Mouse (Mus musculus): ENCODE measurements at regions not wholly inside any gene's neighbourhood (a gene's known extent, or its start where the extent isn't known, plus 50 kb on each side); places are given as distances from the start of the nearest gene placed in this dataset.

- Histone ChIP-seq H3K79me2 (ENCODE audit: control insufficient read depth, insufficient read depth, low read length) (no peaks in the 10 kb centered on the region), H3K4me1 (ENCODE audit: control insufficient read depth, insufficient read depth, low read length) (no peaks in the 10 kb centered on the region), H3K4me3 (ENCODE audit: insufficient read depth, low read depth, low read length) (no peak overlapping the region), H3K27me3 (ENCODE audit: control insufficient read depth, insufficient read depth, low read length) (peaks cover 3% of the 10 kb centered on the region; the same call in 1 of the 2 replicates), H3K27ac (replicated peaks; ENCODE audit: insufficient read depth, low read depth, low read length) (no peak overlapping the region), H3K36me3 (ENCODE audit: control insufficient read depth, insufficient read depth, low read length) (no peaks in the 10 kb centered on the region), H3K9ac (ENCODE audit: low read depth, low read length) (no peak overlapping the region)
- DNase-seq (ENCODE audit: extremely low read depth, low read depth, low spot score), result no peak
- no peak for TF ChIP-seq CTCF (IDR thresholded peaks at IDR 0.05; ENCODE audit: low read depth, low read length)
- TF ChIP-seq POLR2A (IDR thresholded peaks at IDR 0.05; ENCODE audit: extremely low read depth, insufficient read depth, low read length), result no peak
- WGBS, result 22% methylated on average over 36 of the region's 36 CpGs
Observed at GRCm38 (mm10) chr12:118529428-118530361, 228.5 kb upstream of the Sp4 start.

DNA sequence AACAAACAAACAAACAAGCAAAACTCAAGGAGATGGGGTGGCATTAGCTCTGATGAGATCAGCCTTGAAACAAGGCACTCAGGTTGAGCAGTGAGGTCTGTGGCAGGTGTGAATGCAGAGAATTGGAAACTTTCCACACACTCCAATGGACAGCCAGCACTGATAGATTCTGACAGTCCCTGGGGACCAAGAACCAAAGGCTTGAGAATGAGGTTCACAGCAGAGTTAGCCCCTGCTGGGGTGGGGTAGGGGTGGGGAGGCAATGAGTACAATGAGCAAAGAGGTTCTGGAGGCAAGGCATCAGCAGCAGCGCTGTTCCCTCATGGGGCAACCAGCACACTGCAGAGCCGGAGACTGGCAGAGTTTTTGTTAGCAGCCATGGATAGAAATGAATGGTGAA lies 220.5 kb upstream of the Sp4 start:
- H3K36me3 ChIP-seq (ENCODE audit: control insufficient read depth, insufficient read depth, low read length), result no peaks in the 10 kb centered on the region
- no peak overlapping the region for H3K27ac ChIP-seq (replicated peaks; ENCODE audit: insufficient read depth, low read depth, low read length)
- H3K9ac ChIP-seq (ENCODE audit: low read depth, low read length), result no peak overlapping the region
- WGBS, result 87% methylated on average over 2 of the region's 2 CpGs
- no peaks in the 10 kb centered on the region for H3K4me1 ChIP-seq (ENCODE audit: control insufficient read depth, insufficient read depth, low read length)
- no peaks in the 10 kb centered on the region for H3K79me2 ChIP-seq (ENCODE audit: control insufficient read depth, insufficient read depth, low read length)
- no peaks in the 10 kb centered on the region for H3K27me3 ChIP-seq (ENCODE audit: control insufficient read depth, insufficient read depth, low read length)
- TF ChIP-seq CTCF (IDR thresholded peaks at IDR 0.05; ENCODE audit: low read depth, low read length) (no peak), POLR2A (IDR thresholded peaks at IDR 0.05; ENCODE audit: extremely low read depth, insufficient read depth, low read length) (no peak)
- DNase-seq (ENCODE audit: extremely low read depth, low read depth, low spot score), result no peak
- H3K4me3 ChIP-seq (ENCODE audit: insufficient read depth, low read depth, low read length), result no peak overlapping the region

GRCm38 (mm10) chr12:118521329-118521728 lies 220.1 kb upstream of the Sp4 start:
- DNase-seq (ENCODE audit: extremely low read depth, low read depth, low spot score), result no peak
- no peaks in the 10 kb centered on the region for H3K27me3 ChIP-seq (ENCODE audit: control insufficient read depth, insufficient read depth, low read length)
- H3K4me1 ChIP-seq (ENCODE audit: control insufficient read depth, insufficient read depth, low read length), result no peaks in the 10 kb centered on the region
- WGBS, result 91% methylated on average over 1 of the region's 1 CpGs
- TF ChIP-seq CTCF (IDR thresholded peaks at IDR 0.05; ENCODE audit: low read depth, low read length) (no peak), POLR2A (IDR thresholded peaks at IDR 0.05; ENCODE audit: extremely low read depth, insufficient read depth, low read length) (no peak)
- H3K4me3 ChIP-seq (ENCODE audit: insufficient read depth, low read depth, low read length), result no peak overlapping the region
- H3K27ac ChIP-seq (replicated peaks; ENCODE audit: insufficient read depth, low read depth, low read length), result no peak overlapping the region
- no peaks in the 10 kb centered on the region for H3K79me2 ChIP-seq (ENCODE audit: control insufficient read depth, insufficient read depth, low read length)
- H3K9ac ChIP-seq (ENCODE audit: low read depth, low read length), result no peak overlapping the region
- H3K36me3 ChIP-seq (ENCODE audit: control insufficient read depth, insufficient read depth, low read length), result no peaks in the 10 kb centered on the region

DNA sequence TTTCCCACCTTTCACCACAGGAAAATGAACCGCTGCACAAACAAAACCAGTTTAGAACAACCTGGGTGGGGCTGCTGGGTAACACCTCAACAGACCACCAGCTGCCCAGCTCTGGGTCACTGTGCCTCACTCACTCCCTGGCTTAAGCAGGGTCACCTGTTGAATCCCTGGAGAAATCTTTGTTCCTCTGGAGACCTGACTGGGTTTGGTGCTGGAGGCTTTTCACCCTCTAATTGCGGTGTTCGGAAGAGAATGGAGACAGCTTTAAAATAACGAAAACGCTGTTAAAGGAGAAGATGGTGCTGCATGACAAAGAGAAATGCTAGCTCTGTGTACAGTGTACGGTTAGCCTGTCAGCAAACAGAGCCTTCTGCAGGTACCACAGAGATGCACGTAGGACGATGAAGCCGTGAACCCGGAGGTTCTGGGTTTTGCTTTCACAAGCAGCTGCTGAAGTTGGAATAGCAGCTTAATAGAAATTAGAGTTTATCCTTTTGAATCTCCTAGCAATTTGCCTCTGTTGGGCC lies 218.6 kb upstream of the Sp4 start:
- H3K27me3 ChIP-seq (ENCODE audit: control insufficient read depth, insufficient read depth, low read length), result no peaks in the 10 kb centered on the region
- no peaks in the 10 kb centered on the region for H3K36me3 ChIP-seq (ENCODE audit: control insufficient read depth, insufficient read depth, low read length)
- H3K4me3 ChIP-seq (ENCODE audit: insufficient read depth, low read depth, low read length), result no peak overlapping the region
- no peak for TF ChIP-seq POLR2A (IDR thresholded peaks at IDR 0.05; ENCODE audit: extremely low read depth, insufficient read depth, low read length)
- no peak for TF ChIP-seq CTCF (IDR thresholded peaks at IDR 0.05; ENCODE audit: low read depth, low read length)
- H3K79me2 ChIP-seq (ENCODE audit: control insufficient read depth, insufficient read depth, low read length), result no peaks in the 10 kb centered on the region
- H3K4me1 ChIP-seq (ENCODE audit: control insufficient read depth, insufficient read depth, low read length), result no peaks in the 10 kb centered on the region
- H3K27ac ChIP-seq (replicated peaks; ENCODE audit: insufficient read depth, low read depth, low read length), result no peak overlapping the region
- 55% methylated on average over 10 of the region's 10 CpGs for WGBS
- DNase-seq (ENCODE audit: extremely low read depth, low read depth, low spot score), result no peak
- no peak overlapping the region for H3K9ac ChIP-seq (ENCODE audit: low read depth, low read length)

- no peak for DNase-seq (ENCODE audit: extremely low read depth, low read depth, low spot score)
- H3K27ac ChIP-seq (replicated peaks; ENCODE audit: insufficient read depth, low read depth, low read length), result no peak overlapping the region
- no peaks in the 10 kb centered on the region for H3K4me1 ChIP-seq (ENCODE audit: control insufficient read depth, insufficient read depth, low read length)
- H3K36me3 ChIP-seq (ENCODE audit: control insufficient read depth, insufficient read depth, low read length), result no peaks in the 10 kb centered on the region
- 79% methylated on average over 4 of the region's 4 CpGs for WGBS
- no peak for TF ChIP-seq POLR2A (IDR thresholded peaks at IDR 0.05; ENCODE audit: extremely low read depth, insufficient read depth, low read length)
- no peak for TF ChIP-seq CTCF (IDR thresholded peaks at IDR 0.05; ENCODE audit: low read depth, low read length)
- no peak overlapping the region for H3K4me3 ChIP-seq (ENCODE audit: insufficient read depth, low read depth, low read length)
- H3K9ac ChIP-seq (ENCODE audit: low read depth, low read length), result no peak overlapping the region
- no peaks in the 10 kb centered on the region for H3K27me3 ChIP-seq (ENCODE audit: control insufficient read depth, insufficient read depth, low read length)
- no peaks in the 10 kb centered on the region for H3K79me2 ChIP-seq (ENCODE audit: control insufficient read depth, insufficient read depth, low read length)
Observed at GRCm38 (mm10) chr12:118510989-118511388, 209.7 kb upstream of the Sp4 start.

Measured in liver, adult 2 months (tissue).